In the genomic region with DNA sequence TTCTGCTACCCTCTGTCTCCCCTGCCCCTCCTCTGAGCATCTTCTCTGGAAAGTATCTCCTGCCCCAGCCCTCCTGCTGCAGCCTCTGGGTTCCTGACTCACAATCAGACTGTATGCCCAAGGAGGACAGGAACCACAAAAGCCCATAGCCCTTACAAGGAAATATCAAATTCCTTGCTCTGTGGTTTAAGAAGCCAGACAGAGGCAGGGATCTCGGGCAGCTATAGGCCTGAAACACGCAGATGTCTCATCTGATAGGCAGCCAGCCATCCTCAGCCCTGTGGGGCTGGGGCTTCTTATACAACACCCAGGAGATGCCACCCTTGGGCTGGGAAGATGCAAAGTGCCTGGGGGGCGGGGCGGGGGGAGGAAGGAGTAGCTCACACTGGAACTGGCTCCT, we compare ENCODE assay signal across 10 mouse cellular contexts. TPM values are rescaled to one million over a fixed set of nuclear protein-coding genes. Genes with fewer than 3 reads are reported as not detected.
A peak's percentile ranks its signal among the peaks of the same experiment; 100 is the strongest.
DNase-seq lines count a peak whose midpoint lies in the region; ATAC-seq and TF ChIP-seq lines count a peak whose summit lies in the region.
"Had no signal": no experiment of that assay in that cellular context is flagged by ENCODE, and none has a peak within 500 bp of the region (broad histone marks: within the 10 kb centered on the region; RNA-seq: fewer than 3 reads in every experiment).

No protein-coding gene starts in this region.

- peak overlapping the region; percentile 39 for H3K4me3 ChIP-seq in heart, embryonic 11.5 days (ENCODE audit: low read depth, low read length)
- peak overlapping the region; percentile 63; the same call in 1 of the 2 replicates for H3K4me3 ChIP-seq in thymus, adult 2 months (ENCODE audit: control insufficient read depth, insufficient read depth, low read length)
- H3K4me3 ChIP-seq in limb, embryonic 12.5 days (replicated peaks): peak overlapping the region; percentile 47

- no peak overlapping the region; the same call in 1 of the 2 replicates for H3K9ac ChIP-seq in heart, embryonic 11.5 days (ENCODE audit: low read depth, low read length)
- H3K9ac ChIP-seq in limb, embryonic 12.5 days (replicated peaks): no peak overlapping the region

- 78% methylated on average over 4 of the region's 4 CpGs for WGBS in heart, embryonic 11.5 days (ENCODE audit: insufficient replicate concordance)
- WGBS in thymus, adult 2 months: 66% methylated on average over 4 of the region's 4 CpGs
- 81% methylated on average over 4 of the region's 4 CpGs for WGBS in limb, embryonic 12.5 days

- no peak for DNase-seq in heart, adult 8-10 months (ENCODE audit: low spot score)
- no peak for DNase-seq in thymus, adult 2 months
- DNase-seq in thymus, adult 18-20 months: no peak
- no peak for DNase-seq in frontal cortex, postnatal 36 days (ENCODE audit: low spot score in 2 of 2)
- no peak for DNase-seq in right cerebral cortex, adult 2 months (ENCODE audit: low spot score in 2 of 2)
- no peak for DNase-seq in yolk sac, embryonic 10.5 days (ENCODE audit: low spot score)

- H3K4me2 ChIP-seq in heart, embryonic 11.5 days: peak overlapping the region; percentile 78
- peak overlapping the region; percentile 74; the same call in 1 of the 2 replicates for H3K4me2 ChIP-seq in limb, embryonic 12.5 days

- TF ChIP-seq CTCF in thymus, adult 2 months (IDR thresholded peaks at IDR 0.05; ENCODE audit: borderline replicate concordance, control insufficient read depth, extremely low read depth, insufficient read depth, low read length, poor library complexity): no peak

- H3K9me3 ChIP-seq in heart, embryonic 11.5 days (replicated peaks; ENCODE audit: control insufficient read depth, low read length): no peaks in the 10 kb centered on the region
- H3K9me3 ChIP-seq in limb, embryonic 12.5 days: no peaks in the 10 kb centered on the region
- H3K9me3 ChIP-seq: liver, embryonic 15.5 days had no signal

- H3K27me3 ChIP-seq in heart, embryonic 11.5 days (ENCODE audit: control insufficient read depth, insufficient read depth, low read length): no peaks in the 10 kb centered on the region
- no peaks in the 10 kb centered on the region for H3K27me3 ChIP-seq in thymus, adult 2 months (ENCODE audit: control insufficient read depth, insufficient read depth, low read length)
- H3K27me3 ChIP-seq in limb, embryonic 12.5 days: no peaks in the 10 kb centered on the region

- no peak for ATAC-seq in heart, embryonic 11.5 days (replicated peaks; ENCODE audit: insufficient number of reproducible peaks, low FRiP score, low TSS enrichment)
- no peak for ATAC-seq in limb, embryonic 12.5 days (ENCODE audit: insufficient number of reproducible peaks, insufficient read depth, low FRiP score, low TSS enrichment, low read depth)

- H3K36me3 ChIP-seq in heart, embryonic 11.5 days (ENCODE audit: control insufficient read depth, insufficient read depth, low read length): no peaks in the 10 kb centered on the region
- H3K36me3 ChIP-seq in thymus, adult 2 months (ENCODE audit: control insufficient read depth, insufficient read depth, low read length): no peaks in the 10 kb centered on the region
- H3K36me3 ChIP-seq in limb, embryonic 12.5 days: no peaks in the 10 kb centered on the region
- H3K36me3 ChIP-seq: liver, embryonic 15.5 days had no signal

- H3K27ac ChIP-seq in heart, embryonic 11.5 days (ENCODE audit: low read depth, low read length): peak overlapping the region; percentile 96
- peak overlapping the region; percentile 76; the same call in 1 of the 2 replicates for H3K27ac ChIP-seq in thymus, adult 2 months (ENCODE audit: control insufficient read depth, insufficient read depth, low read length)
- peak overlapping the region; percentile 99 for H3K27ac ChIP-seq in limb, embryonic 12.5 days

- TF ChIP-seq POLR2A in thymus, adult 2 months (IDR thresholded peaks at IDR 0.05; ENCODE audit: control insufficient read depth, extremely low read depth, insufficient read depth, low read length, poor library complexity): no peak

- peaks cover 37% of the 10 kb centered on the region for H3K4me1 ChIP-seq in heart, embryonic 11.5 days (ENCODE audit: control insufficient read depth, insufficient read depth, low read length)
- peaks cover 44% of the 10 kb centered on the region for H3K4me1 ChIP-seq in thymus, adult 2 months (replicated peaks; ENCODE audit: control insufficient read depth, insufficient read depth, low read length)
- H3K4me1 ChIP-seq in limb, embryonic 12.5 days (replicated peaks): peaks cover 41% of the 10 kb centered on the region

RNA-seq across cellular contexts. Expression of a gene that starts 1.0 kb away (rescaled TPM):
- polyA plus RNA-seq in heart, embryonic 11.5 days (2014; fragmentation: Nextera tagmentation; extraction: Ambion mirVana): 1.7 and 2.4 TPM in 2 replicates
- 1 to 10 TPM in 3 of 4 experiments, under 1 TPM in 1; 0.69 to 2.3 (median 1.5) TPM for total RNA-seq in heart, adult 8-10 months (2022)
- 1.7 and 2.9 TPM in 2 replicates for polyA plus RNA-seq in thymus, adult 2 months (2012; rRNA removed)
- 0.63 and 1.7 TPM in 2 replicates for polyA plus RNA-seq in limb, embryonic 12.5 days (2016; fragmentation: Nextera tagmentation; extraction: Ambion mirVana)
- total RNA-seq: common myeloid progenitor, adult 5-6 weeks had no signal
- polyA plus RNA-seq: liver, embryonic 15.5 days had no signal
